Mouse (Mus musculus) brain, adult 2 months (tissue): ENCODE data around the gene Pank4.

Experiments used
- DNase-seq: peaks from one replicate; pipeline ENCODE4 v3.0.0; 2011; ENCODE audit warnings: low read depth, low spot score

Pank4 gene

GRCm38 (mm10) chr4:155012115-155012514 is 48.2 kb downstream of the Pank4 start:
- peak; percentile 78 for DNase-seq

DNA sequence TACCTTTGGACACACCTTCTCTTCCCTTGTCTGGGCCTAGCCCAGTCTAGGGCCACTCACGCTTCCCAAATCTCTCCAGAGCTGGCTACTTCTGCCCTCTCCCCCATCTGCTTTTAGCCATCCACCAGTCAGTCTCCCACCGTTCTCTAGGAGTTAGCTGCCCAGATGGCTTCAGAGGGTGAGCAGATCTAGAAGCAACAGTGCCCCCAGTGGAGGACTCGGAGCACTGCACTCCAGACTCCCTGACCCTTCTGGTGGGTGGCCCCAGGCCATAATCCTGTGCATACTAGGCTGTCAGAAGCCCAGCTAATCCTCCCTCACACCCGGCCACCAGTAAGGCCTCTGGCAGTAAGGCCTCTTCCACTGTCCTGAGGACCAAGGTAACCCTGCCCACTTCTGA is 48.9 kb downstream of the Pank4 start:
- peak; percentile 91 for DNase-seq

DNA sequence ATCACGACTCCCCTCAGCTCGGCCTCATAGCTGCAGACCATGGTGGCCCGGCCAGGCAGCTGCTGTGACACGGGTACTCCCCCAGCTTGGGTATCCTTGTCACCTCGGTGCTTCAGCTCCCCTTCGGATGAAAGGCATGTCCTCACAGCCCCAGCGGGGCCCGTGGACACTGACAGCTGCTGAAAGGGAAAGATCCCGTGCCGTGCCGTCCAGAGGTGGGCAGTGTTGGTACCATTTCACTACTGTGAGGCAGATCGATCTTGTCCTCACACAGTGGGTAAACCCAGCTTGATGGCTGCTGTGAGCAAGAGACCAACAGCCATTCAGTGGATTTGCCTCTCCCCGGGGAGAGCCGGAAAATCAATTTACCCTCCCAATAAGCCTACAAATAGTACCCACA is 50.3 kb downstream of the Pank4 start:
- no peak for DNase-seq

DNA sequence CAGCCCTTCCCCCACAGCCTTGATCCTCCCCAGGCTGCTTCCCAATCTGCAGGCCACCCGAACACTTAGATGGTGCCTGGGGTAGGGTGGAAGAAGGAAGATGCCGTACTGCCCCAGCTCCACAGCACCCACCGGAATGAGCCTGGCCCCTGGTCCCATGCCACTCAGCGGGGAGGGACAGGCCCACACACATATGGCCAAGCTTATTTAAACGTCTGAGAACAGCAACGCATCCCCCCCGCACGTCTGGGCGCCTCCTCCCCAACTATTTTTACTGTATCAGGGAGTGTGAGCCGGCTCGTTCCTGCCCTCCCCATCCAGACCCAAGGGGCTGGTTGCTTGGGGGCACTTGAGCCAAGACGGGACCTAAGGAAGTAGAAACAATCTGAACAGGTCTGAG is 50.9 kb downstream of the Pank4 start:
- peak; percentile 78 for DNase-seq

GRCm38 (mm10) chr4:155015550-155015949 is 51.6 kb downstream of the Pank4 start:
- DNase-seq: no peak

- no peak for DNase-seq
Observed at GRCm38 (mm10) chr4:155016807-155017206, 52.9 kb downstream of the Pank4 start.

GRCm38 (mm10) chr4:155017253-155017878 is 53.4 kb downstream of the Pank4 start:
- peak; percentile 86 for DNase-seq

- DNase-seq: no peak
Observed at GRCm38 (mm10) chr4:155018066-155018465, 54.1 kb downstream of the Pank4 start.

DNA sequence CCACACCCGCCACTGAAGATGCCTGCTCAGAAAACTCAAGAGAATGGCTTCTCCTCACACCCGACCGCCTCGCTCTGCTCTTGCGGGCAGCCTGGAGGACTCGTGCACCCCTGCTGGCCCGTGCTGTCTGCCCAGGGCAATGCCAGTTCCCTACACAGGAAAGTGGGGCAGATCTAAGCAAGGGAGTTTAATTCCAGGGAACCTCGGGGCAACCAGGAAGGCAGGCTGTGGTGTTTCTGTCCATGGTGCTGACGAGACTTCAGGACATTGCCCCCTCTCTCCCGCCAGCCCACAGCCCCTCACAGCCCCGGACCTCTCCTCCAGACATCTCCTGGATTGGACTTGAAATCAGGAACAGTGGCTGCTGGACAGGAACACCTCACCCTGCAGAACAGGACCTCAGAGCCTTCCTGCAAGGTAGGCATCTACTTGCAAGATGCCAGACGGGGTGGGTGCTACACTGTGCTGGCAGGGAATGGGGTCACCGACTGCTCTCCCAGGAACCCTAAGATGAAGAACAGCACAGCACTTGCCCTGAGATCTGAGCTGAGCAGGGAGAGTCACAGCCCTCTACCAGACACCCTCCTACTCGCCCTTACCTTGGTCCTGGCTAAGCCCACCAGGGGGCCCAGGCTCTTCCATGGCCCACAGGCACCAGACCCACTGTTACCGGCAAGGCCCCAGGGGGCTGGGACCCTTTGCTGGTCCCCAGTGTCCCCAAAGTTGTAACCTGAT is 54.8 kb downstream of the Pank4 start:
- DNase-seq: peak; percentile 88

GRCm38 (mm10) chr4:155019336-155019847 is 55.5 kb downstream of the Pank4 start:
- peak; percentile 91 for DNase-seq

DNA sequence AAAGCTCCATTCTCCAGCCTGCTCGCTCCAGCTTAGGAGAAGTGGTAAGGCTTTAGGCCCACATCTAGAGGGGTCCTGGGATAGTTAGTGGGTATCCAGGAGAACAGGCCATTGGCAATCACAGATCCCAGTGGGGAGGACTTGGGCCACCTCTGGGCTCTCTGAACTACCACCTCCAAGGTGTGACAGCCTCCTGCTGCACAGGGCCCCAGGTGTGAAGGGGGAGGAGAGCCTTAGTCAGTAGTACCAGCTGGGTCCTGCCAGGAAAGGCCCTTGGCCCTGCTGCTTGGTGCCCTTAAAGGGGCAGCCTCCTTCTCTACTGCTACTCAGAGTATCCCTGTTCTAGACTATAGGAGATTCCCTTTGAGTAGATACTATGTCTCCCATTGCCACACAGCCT is 56.2 kb downstream of the Pank4 start:
- no peak for DNase-seq

GRCm38 (mm10) chr4:155020813-155021212 is 56.9 kb downstream of the Pank4 start:
- no peak for DNase-seq

- DNase-seq: peak; percentile 60
Observed at GRCm38 (mm10) chr4:155022228-155022855, 58.4 kb downstream of the Pank4 start.

DNA sequence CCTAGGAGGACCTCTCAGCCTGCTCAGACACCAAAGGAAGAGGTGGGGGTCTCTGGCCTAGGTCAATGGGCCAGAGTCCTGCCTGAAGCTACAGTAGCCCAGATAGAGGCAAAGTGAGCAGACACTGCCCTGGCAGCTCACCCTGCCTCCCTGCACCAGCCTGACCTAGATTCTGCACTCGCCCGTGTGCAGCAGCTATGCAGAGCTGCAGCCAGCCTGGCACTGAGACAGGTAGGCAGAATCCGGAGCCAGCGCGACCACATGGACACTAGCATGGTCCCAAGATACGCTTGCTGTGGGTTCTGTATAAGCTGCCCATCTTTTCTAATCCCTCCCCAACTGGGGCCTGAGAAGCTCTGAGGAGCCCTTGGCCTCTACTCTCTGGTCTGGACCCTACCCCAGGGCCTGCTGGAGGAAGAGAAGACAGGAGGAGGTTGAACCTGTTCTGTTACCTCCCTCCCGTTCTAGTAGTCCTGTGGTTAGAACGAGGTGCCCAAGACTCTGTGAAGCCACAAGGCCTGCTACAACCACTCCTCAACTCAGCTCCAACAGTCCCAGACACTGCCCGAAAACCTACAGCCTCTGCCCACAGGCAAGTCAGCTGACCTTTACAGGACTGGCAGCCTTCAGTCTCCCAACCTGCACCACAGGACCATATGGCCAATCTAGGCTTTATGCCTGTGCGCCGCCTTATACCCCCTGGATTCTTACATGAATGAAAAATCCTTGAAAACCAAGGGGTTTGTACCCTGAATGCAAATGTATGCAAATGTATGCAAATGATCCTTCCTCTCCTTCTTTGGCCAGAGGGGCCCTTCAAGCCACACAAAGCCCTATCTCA is 60.5 kb downstream of the Pank4 start:
- DNase-seq: peak; percentile 92
